Mouse (Mus musculus) T-helper 2 cell (primary cell): ENCODE results near the gene Macrod2.

ENCODE experiments used
- in situ Hi-C: fragments of 300-600 bp; cut with MboI, MseI; formaldehyde crosslinking; loops from one replicate; pipeline ENCODE4 v1.15.1; 2025; ENCODE audit warnings: high pct_unique_total_duplicates

Macrod2 gene

DNA sequence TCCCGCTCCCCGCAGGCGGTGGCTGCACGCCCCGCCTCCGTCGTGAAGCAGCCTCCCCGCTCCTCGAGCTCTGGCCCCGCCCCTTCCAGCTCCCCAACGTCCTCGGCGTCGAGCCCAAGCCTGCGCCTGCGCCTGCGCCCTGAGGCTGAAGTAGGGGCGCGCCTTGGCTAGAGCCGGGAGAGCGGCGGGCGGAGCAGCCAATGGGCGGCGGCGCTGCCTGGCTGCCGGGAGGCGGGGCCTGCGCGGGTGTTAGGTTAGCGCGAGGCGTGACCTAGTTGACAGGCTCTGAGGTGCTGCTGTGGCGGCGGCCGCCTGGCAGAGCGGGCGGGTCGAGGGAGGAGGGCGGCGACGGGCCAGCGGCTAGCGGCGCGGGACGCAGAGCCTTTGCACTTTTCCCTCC is at the start of gene Macrod2:
TSS of gene Macrod2 (plus strand) at position 131 of the 400 bp plus-strand sequence.
- in situ Hi-C loops: no loop called here

DNA sequence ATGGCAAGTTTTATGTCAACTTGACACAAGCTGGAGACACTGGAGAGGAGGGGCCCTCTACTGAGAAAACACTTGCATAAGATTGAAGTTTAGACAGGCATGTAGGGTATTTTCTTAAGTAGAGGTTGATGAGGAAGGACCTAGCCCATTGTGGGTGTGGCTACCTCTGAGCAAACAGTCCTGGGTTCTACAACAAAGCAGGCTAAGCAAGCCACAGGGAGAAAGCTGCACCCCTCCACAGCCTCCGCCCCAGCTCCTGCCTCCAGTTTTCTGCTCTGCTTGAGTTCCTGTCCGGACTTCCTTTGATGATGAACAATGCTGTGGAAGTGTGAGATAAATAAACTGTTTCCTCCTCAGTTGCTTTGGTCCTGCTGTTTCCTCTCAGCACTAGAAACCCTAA is 35.2 kb upstream of the Macrod2 start:
- in situ Hi-C loops: loop anchor here (10.0 kb wide), 1 partner anchor 155 kb away; no protein-coding TSS in a partner anchor

DNA sequence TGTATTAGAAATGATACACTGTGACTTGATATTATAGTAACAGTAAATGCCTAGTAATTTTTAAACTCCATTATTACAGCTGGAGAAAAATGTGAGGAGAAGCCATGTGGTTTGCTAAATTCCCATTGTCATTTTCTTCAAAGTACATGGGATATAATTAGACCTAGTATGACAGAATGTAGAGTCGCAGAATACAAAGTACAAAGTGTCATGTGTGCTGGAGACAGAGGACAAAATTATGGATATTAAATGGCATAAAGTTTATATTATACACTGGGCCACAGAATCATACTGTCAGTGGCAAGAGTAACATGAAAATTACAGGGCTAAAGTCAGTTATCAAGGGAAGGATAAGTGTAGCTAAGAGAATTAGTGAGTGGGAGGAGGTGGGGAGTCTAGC is 30.3 kb upstream of the Macrod2 start:
- in situ Hi-C loops: loop anchor here (10.0 kb wide), 1 partner anchor 160 kb away; no protein-coding TSS in a partner anchor

DNA sequence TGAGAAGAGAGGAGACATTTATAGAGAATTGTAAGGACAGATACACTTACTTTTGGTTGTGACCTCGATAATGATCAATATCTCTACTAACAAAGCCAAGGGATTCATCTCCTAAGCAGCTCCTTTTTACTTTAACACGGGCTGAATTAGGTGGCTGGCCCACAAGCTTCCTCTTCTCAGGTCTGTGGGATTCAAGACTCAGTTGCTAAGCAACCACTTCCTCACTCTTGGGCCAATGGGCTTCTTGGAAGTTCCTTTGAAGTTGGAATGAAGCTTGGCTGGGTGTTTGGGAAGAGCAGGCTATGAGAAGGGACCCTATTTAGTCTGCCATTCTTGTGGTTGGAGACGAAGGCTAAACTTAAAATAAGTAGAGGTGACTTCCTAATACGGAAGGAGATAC is 5.6 kb upstream of the Macrod2 start, which contains the start of gene Sel1l2:
TSS of gene Sel1l2 (minus strand) at position 182 of the 400 bp plus-strand sequence.
- in situ Hi-C loops: no loop called here

DNA sequence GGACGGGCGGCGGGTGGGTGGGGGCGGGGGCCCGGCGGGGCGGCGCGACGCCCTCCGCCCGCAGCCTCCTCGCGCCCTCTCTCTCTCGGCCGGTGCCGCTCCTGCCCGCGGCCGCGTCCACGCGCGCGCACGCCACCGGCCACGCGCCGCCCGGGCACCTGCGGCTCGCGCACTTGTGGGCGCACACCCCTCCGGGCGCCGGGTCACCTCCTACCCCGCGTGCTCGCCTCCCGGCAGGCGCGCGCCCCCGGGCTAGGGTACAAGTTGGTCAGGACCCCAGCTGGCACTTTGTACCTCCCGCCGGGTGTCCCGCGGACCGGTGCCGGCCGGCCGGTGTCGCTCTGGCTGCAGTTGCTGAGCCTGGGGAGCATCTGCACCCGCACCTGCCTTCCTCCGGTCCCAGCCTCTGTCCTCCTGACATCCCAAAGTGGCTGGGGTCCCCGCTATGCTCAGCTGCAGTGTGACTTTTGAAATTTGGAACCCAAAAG is 679 bp downstream of the Macrod2 start:
- in situ Hi-C loops: no loop called here

DNA sequence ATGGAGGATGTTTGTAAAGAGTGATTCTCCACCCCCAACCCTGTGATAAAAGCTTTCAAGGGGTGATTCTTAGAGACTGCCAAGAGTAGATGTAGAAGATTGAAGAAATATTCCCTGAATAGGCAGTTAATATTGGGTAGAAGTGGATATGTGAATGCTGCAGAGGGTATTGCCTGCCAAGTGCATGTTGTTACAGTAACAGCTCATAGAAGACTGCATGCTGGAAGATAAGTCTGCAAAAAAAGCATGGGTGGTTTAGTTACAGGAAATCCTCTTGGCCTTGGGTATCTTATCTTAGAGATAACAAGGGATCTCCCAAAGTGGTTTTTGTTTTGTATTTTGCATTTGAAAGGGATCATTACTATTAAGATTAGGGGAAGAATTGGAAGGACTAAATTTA is 30.7 kb downstream of the Macrod2 start:
- in situ Hi-C loops: no loop called here

DNA sequence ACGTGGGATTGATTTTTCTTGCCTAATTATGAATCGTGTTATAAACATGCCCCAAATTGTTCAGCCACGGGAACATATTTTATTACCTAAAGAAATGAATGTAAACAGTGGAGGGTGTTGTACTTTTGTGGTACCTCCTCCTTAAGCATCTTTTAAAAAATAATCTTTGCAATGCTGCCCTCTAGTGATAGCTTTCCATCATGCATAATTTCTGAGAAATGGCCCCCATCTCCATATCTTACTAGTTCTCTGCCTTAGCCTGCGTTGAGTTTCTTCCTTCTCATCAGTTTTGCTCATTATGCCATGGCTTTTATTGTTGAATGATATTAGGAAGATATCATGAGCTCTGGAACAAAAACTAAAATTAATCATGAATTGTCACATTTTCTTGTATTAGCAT is 32.2 kb downstream of the Macrod2 start:
- in situ Hi-C loops: no loop called here

DNA sequence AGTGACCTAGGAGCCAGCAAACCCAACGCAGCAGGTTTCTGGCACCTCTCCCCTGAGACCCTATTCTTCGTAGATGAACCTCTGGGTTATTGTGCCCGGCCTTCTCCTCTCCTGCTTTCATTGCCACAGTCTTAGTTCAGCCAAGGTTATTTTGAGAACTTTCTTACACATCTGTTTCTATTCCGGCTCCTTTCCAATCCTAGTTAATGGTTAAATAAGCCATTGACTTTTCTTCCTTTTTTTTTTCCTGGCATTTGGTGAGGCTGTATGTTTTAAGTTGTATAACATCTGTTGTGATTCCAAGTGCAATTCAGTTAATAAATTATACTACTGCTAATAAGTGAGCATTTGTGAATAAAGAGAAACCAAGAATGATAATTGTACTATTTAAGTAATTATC is 44.0 kb downstream of the Macrod2 start:
- in situ Hi-C loops: no loop called here

DNA sequence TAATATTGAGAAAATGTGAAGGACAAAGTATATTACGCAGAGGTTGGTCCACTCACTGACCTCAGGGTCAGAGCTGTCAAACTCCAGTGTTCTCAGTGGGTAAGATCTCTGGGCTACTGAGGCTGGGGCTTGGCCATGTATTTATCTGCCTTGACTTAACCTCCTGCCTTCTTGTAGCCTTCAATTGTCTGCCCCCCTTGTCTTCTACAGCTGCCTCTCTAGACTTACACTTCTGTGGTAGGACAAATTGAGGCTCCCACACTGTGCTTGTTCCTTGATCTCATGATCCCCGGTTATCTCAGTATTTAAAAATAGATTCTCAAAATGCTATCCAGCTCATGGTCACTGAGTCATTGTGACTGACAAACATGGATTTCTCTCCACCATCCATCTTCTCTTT is 53.5 kb downstream of the Macrod2 start:
- in situ Hi-C loops: loop anchor here (10.0 kb wide), 1 partner anchor 526 kb away; no protein-coding TSS in a partner anchor

DNA sequence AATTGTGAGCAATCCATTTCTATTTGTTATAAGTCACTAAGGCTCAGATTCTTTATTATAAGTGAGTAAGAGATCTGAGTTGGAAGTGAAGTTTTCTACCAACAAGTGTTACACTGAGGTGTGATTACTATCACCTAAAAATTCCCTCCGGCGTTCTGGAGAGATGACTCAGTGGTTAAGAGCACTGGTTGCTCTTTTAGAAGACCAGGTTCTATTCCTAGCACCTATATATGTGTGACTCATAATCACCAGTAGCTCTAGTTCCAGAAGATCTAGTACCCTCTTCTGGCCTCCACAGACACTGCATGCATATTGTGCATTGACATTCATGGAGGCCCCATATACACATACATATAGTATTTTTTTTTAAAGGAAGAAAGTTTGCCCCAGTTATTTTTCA is 80.7 kb downstream of the Macrod2 start:
- in situ Hi-C loops: no loop called here

DNA sequence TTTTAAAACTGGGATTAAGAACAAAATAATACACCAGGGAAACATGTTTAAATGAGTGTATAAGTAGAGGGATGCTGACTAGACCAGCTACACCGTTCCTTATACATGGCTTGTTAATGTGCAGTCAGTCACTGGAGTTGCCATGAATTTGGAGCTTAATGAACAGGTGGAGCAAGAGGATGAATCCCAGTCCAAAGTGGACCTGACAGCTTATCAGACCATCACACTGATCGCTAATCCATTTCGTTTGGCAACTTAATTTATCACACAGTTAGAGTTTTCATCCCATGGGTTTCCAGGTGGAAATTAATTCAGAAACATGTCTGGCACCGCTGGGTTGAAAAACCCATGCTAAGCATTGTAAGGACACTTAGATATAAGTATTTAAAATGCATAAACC is 81.8 kb downstream of the Macrod2 start:
- in situ Hi-C loops: no loop called here

DNA sequence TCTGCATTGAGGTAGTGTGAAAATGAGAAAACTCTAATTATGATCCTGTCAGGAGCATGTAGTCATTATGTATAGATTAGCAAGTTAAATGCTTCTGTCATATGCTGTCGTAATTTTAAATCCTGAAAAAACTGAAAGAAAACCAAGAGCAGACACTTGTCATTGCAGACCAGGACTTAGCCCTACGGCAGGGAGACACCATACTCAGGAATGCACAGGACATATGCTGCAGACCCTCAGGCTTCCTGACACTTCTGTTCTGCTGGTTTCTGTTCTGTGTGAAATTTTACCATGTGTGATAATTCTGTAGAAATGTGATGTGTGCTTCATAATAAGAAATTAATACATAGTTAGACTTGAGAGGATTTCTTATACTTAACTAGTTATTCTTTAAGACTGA is 87.5 kb downstream of the Macrod2 start:
- in situ Hi-C loops: no loop called here

DNA sequence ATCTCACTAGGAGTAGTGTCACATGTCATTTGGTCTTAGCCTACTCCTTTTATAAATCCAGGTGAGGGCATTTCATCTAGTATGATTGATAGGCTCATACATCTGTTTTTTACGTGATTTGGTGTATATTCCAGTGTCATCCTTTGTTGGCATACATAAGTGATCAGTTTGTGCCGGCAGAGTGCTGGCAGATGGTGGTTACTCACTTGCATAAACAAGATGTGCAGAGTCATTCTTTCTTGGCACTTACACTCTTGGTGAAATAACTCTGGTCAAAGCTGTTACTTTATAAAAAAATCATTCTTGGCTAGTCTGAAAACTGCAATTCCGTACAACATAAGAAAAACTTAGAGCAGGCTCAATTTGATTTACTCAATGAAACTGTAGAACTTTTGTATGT is 102.6 kb downstream of the Macrod2 start:
- in situ Hi-C loops: no loop called here

DNA sequence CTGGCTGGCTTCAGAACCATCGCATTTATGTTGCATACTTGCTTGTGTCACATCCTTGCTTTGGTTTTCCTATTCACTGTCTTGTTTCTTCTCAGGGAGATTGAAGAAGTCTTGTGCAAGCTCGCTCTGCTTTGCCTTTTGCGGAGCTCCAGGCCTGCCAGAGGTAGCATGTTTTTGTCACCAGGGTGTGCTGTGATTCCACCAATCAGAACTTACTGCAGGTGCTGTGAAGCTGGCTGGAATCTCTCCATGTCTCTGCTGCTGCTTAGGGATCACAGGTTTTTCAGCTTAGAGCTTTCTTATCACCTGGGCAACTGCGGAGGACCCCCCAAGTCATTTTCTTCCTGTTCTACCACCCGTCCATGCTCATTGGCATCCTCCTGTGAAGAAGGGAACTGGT is 105.8 kb downstream of the Macrod2 start:
- in situ Hi-C loops: no loop called here

DNA sequence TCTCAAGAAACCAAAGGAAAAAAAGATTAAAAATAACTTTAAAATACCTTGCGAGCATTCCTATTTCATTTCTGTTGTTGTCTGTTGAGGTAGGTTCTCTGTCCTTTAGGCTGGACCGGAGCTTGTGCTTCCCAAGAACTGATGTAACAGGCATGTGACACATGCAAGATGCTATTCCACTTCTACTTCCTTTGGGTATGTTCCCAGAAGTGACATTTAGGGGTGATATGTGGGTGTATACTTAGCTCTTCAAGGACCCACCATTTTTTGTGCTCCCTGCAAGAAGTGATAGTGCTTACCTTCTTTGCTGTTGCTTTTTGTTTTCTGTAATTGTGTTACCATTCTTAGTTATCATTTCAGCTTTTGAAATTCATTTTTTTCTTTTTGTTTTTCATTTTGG is 126.4 kb downstream of the Macrod2 start:
- in situ Hi-C loops: no loop called here

DNA sequence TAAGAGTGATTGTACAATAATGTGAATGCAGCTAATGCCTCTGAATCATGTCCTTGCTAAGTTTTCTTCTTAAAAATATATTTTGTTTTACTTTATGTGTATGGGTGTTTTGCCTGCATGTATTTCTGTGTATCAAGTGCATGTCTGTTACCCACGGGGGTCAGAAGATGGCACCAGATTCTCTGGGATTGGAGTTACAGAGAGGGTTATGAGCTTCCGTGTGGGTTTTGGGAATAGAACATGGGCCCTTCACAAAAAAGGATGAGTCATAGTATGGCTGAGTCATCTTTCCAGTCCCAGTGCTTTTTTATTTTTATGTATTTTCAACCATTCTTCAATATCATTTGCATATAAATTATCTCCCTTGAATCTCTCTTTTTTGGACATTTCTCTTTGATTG is 135.1 kb downstream of the Macrod2 start:
- in situ Hi-C loops: no loop called here

DNA sequence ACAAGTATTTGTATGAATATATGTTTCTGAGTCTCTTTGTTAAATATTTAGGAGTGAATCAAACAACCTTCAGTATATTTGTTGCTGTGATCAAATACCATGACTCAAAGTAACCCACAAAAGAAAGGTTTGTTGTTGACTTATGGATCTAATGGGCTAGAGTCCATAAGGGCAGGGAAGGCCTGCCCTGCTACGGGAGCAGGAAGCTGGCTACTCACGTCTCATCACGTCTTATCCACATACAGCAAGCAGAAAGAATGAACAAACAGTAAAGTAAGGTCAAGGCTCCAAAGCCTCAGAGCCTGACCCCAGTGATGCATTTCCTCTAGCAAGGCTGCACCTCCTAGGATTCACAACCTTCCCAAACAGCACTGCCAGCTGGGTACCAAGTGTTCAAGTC is 136.9 kb downstream of the Macrod2 start:
- in situ Hi-C loops: no loop called here

DNA sequence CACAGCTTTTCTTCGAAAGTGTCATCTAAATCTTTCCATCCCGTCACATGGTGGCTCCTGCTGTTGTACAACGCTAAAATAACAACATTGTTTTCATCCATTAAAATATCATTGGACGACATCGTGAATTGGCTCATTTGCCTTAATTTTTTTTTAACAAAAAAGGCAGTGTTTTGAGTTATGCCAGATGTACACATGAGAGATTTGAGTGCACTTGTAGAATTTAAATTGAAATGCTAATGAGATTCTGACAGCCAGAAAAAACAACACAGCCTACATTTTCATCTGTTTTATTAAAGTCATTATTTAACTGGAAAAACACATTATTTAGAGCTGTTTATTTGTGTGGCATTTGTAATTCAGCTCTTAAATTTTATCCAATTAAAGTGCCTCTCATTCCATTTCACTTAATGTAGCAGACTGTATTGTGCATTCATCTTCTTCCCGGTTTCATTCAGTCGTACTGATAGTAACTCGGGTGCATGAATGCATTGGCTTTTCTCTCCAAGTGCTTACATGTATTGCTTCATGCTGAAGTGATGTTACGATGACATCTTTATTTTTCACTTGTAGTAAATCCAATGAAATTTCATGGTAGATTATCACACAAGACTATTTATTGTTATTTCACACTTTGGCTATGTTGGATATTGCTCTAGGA is 137.9 kb downstream of the Macrod2 start:
- in situ Hi-C loops: no loop called here

DNA sequence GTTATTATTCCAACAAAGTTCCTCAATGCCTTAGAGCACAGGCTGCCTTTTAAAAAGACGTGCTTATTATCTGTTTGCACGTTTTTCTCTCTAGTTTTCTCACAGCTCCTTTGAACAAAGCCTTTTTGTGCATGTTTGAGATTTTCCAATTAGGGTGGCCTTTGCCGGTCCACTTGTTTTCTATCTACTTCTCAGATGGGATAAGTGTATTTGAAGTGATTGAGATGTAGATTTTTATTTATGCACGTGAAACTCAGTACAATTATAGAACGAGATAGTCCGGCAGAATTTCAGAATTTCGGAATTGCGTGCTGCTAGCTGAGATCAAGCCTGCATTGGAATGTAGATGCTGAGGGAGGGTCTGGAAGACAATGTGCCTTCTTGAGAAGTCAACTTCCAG is 138.5 kb downstream of the Macrod2 start:
- in situ Hi-C loops: no loop called here

DNA sequence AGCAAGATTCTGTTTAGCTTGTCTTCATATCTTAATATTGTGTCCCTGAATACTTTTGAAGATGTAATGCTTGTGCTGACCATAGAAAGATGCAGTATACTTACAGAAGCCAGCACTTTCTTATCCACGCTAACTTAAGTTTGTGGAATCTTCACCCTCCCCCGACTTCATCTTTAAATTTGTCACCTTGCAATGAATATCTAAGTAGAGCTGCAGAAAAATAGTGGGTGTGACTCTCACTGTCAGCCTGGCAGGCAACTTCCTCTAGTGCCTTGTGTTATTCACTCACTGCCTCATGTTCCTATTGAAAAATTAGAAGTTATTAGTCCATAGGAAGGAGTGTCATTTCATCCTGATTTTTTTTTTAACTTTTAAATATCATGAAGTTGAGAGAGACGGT is 139.5 kb downstream of the Macrod2 start:
- in situ Hi-C loops: no loop called here

DNA sequence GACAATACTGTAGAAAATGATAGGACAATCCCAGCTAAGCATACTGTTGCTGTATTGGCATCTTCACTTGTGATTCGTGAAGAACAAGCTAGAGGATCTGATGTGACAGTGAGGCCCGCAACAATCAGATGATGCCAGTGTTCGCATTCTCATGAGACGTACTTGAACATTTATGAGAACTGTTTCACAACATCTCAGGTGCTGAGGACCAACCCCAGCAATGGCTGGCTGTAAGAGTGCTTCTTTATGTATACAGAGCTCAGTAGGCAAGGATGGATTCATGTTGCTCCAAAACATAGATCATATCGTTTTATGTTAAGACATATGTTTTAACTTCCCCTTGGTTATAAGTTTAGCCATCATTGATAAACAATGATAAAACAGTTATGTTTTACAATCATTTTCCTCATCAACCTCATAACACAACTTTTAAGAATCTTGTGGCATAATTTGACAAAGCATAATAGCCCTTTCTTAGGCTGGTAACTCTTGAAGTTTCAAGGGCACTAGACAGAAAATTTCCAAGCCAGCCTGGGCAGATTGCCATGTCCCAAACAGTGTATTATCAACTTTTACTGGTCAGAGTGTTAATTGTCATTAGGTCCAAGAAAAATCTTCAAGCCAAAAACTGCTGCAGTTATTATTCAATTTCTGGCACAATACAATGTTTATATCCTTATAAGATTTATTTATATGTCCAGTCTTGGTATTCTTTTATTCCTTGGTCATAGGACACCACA is 140.9 kb downstream of the Macrod2 start:
- in situ Hi-C loops: no loop called here

DNA sequence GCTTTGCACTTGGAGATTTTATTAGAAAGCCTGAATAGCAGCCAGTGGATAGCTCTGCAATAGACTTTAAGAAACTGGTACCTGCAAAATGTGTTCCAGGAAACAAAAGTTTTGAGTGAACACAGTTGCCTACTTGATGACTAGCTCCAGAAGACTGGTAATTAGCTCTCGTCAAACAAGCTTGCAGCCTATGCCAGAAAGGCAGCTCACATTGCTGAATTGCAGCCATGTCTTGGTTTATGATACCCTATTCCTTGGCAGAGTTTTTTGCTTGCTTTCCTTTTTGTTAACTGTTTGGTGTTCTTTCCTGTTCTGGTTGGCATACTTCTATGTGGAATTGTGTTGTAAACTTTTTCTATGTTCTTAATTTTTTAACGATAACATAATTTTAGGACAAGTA is 154.2 kb downstream of the Macrod2 start:
- in situ Hi-C loops: no loop called here

DNA sequence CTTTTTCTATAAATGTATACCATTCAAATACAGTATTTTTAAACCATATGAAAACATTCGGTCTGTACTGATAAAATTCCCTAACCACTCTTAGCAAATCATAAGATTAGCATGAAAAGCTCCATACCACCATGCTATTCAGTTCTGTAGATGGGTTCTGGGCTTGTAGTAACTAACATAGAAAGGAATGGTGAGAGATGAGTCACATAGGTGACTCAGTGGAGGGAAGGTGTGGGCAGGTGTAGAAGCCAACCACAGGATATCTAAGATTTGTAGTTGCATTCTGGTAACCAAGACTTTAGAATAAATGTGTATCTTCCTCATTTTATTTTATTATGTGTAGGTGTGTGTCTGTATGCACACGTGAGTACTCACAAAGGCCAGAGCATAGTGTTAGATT is 166.3 kb downstream of the Macrod2 start:
- in situ Hi-C loops: no loop called here
